Mouse (Mus musculus): ENCODE measurements around the gene Flrt1. TPM values are rescaled to one million over a fixed set of nuclear protein-coding genes. Genes with fewer than 3 reads are reported as not detected.

Flrt1 gene
- total RNA-seq, 2 experiments from 2014 or later, result 1.3 to 4.0 TPM

Other genes with a start within 250 kb of the Flrt1 start
- 1 to 10 TPM; 1.7 to 1.8 TPM for gene Ccdc88b, start 247.5 kb downstream of the Flrt1 start, total RNA-seq (2021)
- 100 to 1,000 TPM in 1 of 2 experiments, 10 to 100 TPM in 1; 93.1 to 116 TPM for gene Trmt112, start 196.0 kb downstream of the Flrt1 start, total RNA-seq (2021)
- gene Prdx5, start 195.6 kb downstream of the Flrt1 start, total RNA-seq (2021), result 100 to 1,000 TPM; 254 to 293 TPM
- gene Esrra, start 183.9 kb downstream of the Flrt1 start, total RNA-seq (2021), result 10 to 100 TPM; 33.6 to 50.9 TPM
- not detected for gene Catsperz, start 180.3 kb downstream of the Flrt1 start, total RNA-seq (2021)
- gene Kcnk4, start 171.2 kb downstream of the Flrt1 start, total RNA-seq (2021), result under 1 TPM; 0.16 to 0.20 TPM
- gene Bad, start 163.9 kb downstream of the Flrt1 start, total RNA-seq (2021), result 10 to 100 TPM; 48.6 to 54.5 TPM
- 10 to 100 TPM; 49.1 to 49.9 TPM for gene Gpr137, start 163.2 kb downstream of the Flrt1 start, total RNA-seq (2021)
- 100 to 1,000 TPM; 203 TPM for gene Ppp1r14b, start 130.8 kb downstream of the Flrt1 start, total RNA-seq (2021)
- 10 to 100 TPM; 41.8 to 44.5 TPM for gene Plcb3, start 129.3 kb downstream of the Flrt1 start, total RNA-seq (2021)
- gene Fkbp2, start 125.2 kb downstream of the Flrt1 start, total RNA-seq (2021), result 100 to 1,000 TPM in 1 of 2 experiments, 10 to 100 TPM in 1; 93.3 to 103 TPM
- gene Vegfb, start 118.1 kb downstream of the Flrt1 start, total RNA-seq (2021), result 10 to 100 TPM; 92.0 to 95.7 TPM
- 10 to 100 TPM; 38.5 to 46.1 TPM for gene Dnajc4, start 113.2 kb downstream of the Flrt1 start, total RNA-seq (2021)
- gene Nudt22, start 109.6 kb downstream of the Flrt1 start, total RNA-seq (2021), result 10 to 100 TPM; 39.0 to 42.4 TPM
- gene Trpt1, start 109.6 kb downstream of the Flrt1 start, total RNA-seq (2021), result 10 to 100 TPM in 1 of 2 experiments, 1 to 10 TPM in 1; 8.2 to 16.8 TPM
- gene Fermt3, start 86.3 kb downstream of the Flrt1 start, total RNA-seq (2021), result 1 to 10 TPM; 6.9 TPM
- gene Stip1, start 65.8 kb downstream of the Flrt1 start, total RNA-seq (2021), result 100 to 1,000 TPM; 149 to 281 TPM
- 10 to 100 TPM; 52.5 to 66.7 TPM for gene Macrod1, start 48.9 kb downstream of the Flrt1 start, total RNA-seq (2021)
- gene Otub1, start 100.6 kb upstream of the Flrt1 start, total RNA-seq (2021), result 100 to 1,000 TPM; 118 to 130 TPM
- gene Cox8a, start 111.9 kb upstream of the Flrt1 start, total RNA-seq (2021), result 1,000 to 10,000 TPM; 1,022 to 1,091 TPM
- gene Naa40, start 135.5 kb upstream of the Flrt1 start, total RNA-seq (2021), result 10 to 100 TPM; 18.6 to 25.6 TPM
- 1 to 10 TPM; 2.0 to 4.4 TPM for gene Rcor2, start 161.6 kb upstream of the Flrt1 start, total RNA-seq (2021)
- gene Mark2, start 236.1 kb upstream of the Flrt1 start, total RNA-seq (2021), result 10 to 100 TPM; 71.9 to 76.4 TPM

Measured in adrenal gland, postnatal 36 days (tissue).